Mouse (Mus musculus) lung, postnatal 0 days (tissue): Measurements from ENCODE around the gene Ttll5.

ENCODE experiments used
- CTCF ChIP-seq: IDR thresholded peaks from 2 replicates; pipeline ENCODE4 v1.5.1; 2016; ENCODE audit warnings: antibody characterized with exemption, mild to moderate bottlenecking
- EP300 ChIP-seq: IDR thresholded peaks from 2 replicates; pipeline ENCODE4 v1.6.1; 2016; ENCODE audit warnings: antibody characterized with exemption, mild to moderate bottlenecking, control low read depth

- no peak for TF ChIP-seq CTCF
- no peak for TF ChIP-seq EP300
Observed at GRCm38 (mm10) chr12:85857300-85857699, 32.8 kb downstream of the Ttll5 start.
